Mouse (Mus musculus) embryonic facial prominence, embryonic 14.5 days (tissue): Measurements from ENCODE around the gene Rtn3. TPM values are rescaled to one million over a fixed set of nuclear protein-coding genes. Genes with fewer than 3 reads are reported as not detected.

Experiments used
- ATAC-seq: fragments of 200-750 bp; cut with Nextera tagmentation; 2 replicates; pipeline ENCODE4 v1.8.0; 2017; ENCODE audit warnings: low read depth, moderate number of reproducible peaks, moderate TSS enrichment
- DNase-seq: peaks from one replicate; pipeline ENCODE4 v3.0.0-alpha.2; 2015; ENCODE audit warnings: low spot score
- H3K27ac ChIP-seq: fragments of 300-500 bp; sonication (generic); replicated peaks from 2 replicates; pipeline ENCODE4 v1.5.1; 2014; ENCODE audit warnings: low read depth, mild to moderate bottlenecking, low read length, moderate library complexity
- H3K27me3 ChIP-seq: fragments of 300-500 bp; sonication (generic); replicated peaks from 2 replicates; pipeline ENCODE4 v1.6.1; 2014; ENCODE audit warnings: low read length; ENCODE audit not compliant: control insufficient read depth, insufficient read depth
- H3K36me3 ChIP-seq: fragments of 300-500 bp; sonication (generic); 2 replicates; pipeline ENCODE4 v1.6.1; 2014; ENCODE audit warnings: low read length, mixed read lengths; ENCODE audit not compliant: control insufficient read depth, insufficient read depth
- H3K4me1 ChIP-seq: fragments of 300-500 bp; sonication (generic); 2 replicates; pipeline ENCODE4 v1.6.1; 2014; ENCODE audit warnings: antibody characterized with exemption, low read length; ENCODE audit not compliant: control insufficient read depth, insufficient read depth
- H3K4me2 ChIP-seq: fragments of 300-500 bp; sonication (generic); 2 replicates; pipeline ENCODE4 v1.6.1; 2014; ENCODE audit warnings: low read depth, mild to moderate bottlenecking, low read length, moderate library complexity, mixed read lengths
- H3K4me3 ChIP-seq: fragments of 300-500 bp; sonication (generic); 2 replicates; pipeline ENCODE4 v1.5.1; 2014; ENCODE audit warnings: low read depth, mild to moderate bottlenecking, low read length
- H3K9ac ChIP-seq: fragments of 300-500 bp; sonication (generic); 2 replicates; pipeline ENCODE4 v1.6.1; 2014; ENCODE audit warnings: low read depth, mild to moderate bottlenecking, low read length, moderate library complexity, mixed read lengths
- H3K9me3 ChIP-seq: fragments of 300-500 bp; sonication (generic); 2 replicates; pipeline ENCODE4 v1.6.1; 2016; ENCODE audit warnings: low read length; ENCODE audit not compliant: control insufficient read depth
- WGBS: fragments of 180-500 bp; shearing (Covaris S2); extraction: QIAGEN DNeasy Blood & Tissue Kit; methylation state at CpG from one replicate; pipeline ENCODE4 v1.1.7; 2014; 5-methylcytosine and 5-hydroxymethylcytosine counted together
- polyA plus RNA-seq: library from polyadenylated mRNA; unstranded; fragments of >200 nt; fragmentation: Nextera tagmentation; extraction: Ambion mirVana; gene quantifications from 2 replicates; pipeline ENCODE4 v1.2.1, GENCODE M21; 2014

Rtn3 gene
- polyA plus RNA-seq, 1 experiment from 2014 or later: 132 TPM

GRCm38 (mm10) chr19:7494187-7495015 lies 11.3 kb upstream of the Rtn3 start:
- WGBS: 1% methylated on average over 64 of the region's 84 CpGs
- no peaks in the 10 kb centered on the region for H3K27me3 ChIP-seq
- no peaks in the 10 kb centered on the region for H3K9me3 ChIP-seq
- DNase-seq (peak; percentile 98), ATAC-seq (peak; percentile 97)
- H3K4me3 ChIP-seq: peak overlapping the region; percentile 76
- no peaks in the 10 kb centered on the region for H3K36me3 ChIP-seq
- H3K4me1 ChIP-seq: peaks cover 5% of the 10 kb centered on the region; the same call in 1 of the 2 replicates
- peak overlapping the region; percentile 74 for H3K4me2 ChIP-seq
- peak overlapping the region; percentile 99 for H3K27ac ChIP-seq
- H3K9ac ChIP-seq: peak overlapping the region; percentile 92

GRCm38 (mm10) chr19:7493352-7494186 lies 10.5 kb upstream of the Rtn3 start, which contains the start of gene Atl3:
Gene Atl3 (plus strand): TSS chr19:7494040.
- H3K4me2 ChIP-seq: peak within 1 kb of the TSS; percentile 74
- whole genome bisulfite sequencing: 33% methylated on average over 28 of the region's 31 CpGs
- peak within 1 kb of the TSS; percentile 99 for H3K27ac ChIP-seq
- H3K36me3 ChIP-seq: no peaks in the 10 kb centered on the region
- DNase-seq: no peak
- H3K9me3 ChIP-seq: no peaks in the 10 kb centered on the region
- H3K27me3 ChIP-seq: no peaks in the 10 kb centered on the region
- H3K4me1 ChIP-seq: peaks cover 5% of the 10 kb centered on the region; the same call in 1 of the 2 replicates
- peak within 1 kb of the TSS; percentile 92 for H3K9ac ChIP-seq
- peak within 1 kb of the TSS; percentile 76 for H3K4me3 ChIP-seq
- ATAC-seq: no peak

GRCm38 (mm10) chr19:7492682-7493081 lies 9.6 kb upstream of the Rtn3 start:
- Histone ChIP-seq H3K9ac (no peak overlapping the region), H3K4me1 (peaks cover 5% of the 10 kb centered on the region; the same call in 1 of the 2 replicates), H3K27me3 (no peaks in the 10 kb centered on the region), H3K36me3 (no peaks in the 10 kb centered on the region), H3K27ac (no peak overlapping the region), H3K4me2 (no peak overlapping the region), H3K4me3 (no peak overlapping the region), H3K9me3 (no peaks in the 10 kb centered on the region)
- ATAC-seq (no peak), DNase-seq (no peak)
- WGBS: 96% methylated on average over 2 of the region's 2 CpGs

GRCm38 (mm10) chr19:7491960-7492359 lies 8.9 kb upstream of the Rtn3 start:
- H3K9ac ChIP-seq: no peak overlapping the region
- 82% methylated on average over 6 of the region's 6 CpGs for WGBS
- ATAC-seq: no peak

GRCm38 (mm10) chr19:7487680-7488079 lies 4.6 kb upstream of the Rtn3 start:
- 84% methylated on average over 8 of the region's 8 CpGs for WGBS
- no peak overlapping the region for H3K9ac ChIP-seq
- H3K36me3 ChIP-seq: no peaks in the 10 kb centered on the region
- no peak overlapping the region for H3K27ac ChIP-seq
- no peaks in the 10 kb centered on the region for H3K9me3 ChIP-seq
- DNase-seq: no peak
- no peak for ATAC-seq
- no peaks in the 10 kb centered on the region for H3K27me3 ChIP-seq
- no peak overlapping the region for H3K4me3 ChIP-seq
- H3K4me2 ChIP-seq: no peak overlapping the region
- no peaks in the 10 kb centered on the region for H3K4me1 ChIP-seq

More at GRCm38 (mm10) chr19:7491960-7492359, 8.9 kb upstream of the Rtn3 start:
- no peaks in the 10 kb centered on the region for H3K9me3 ChIP-seq
- no peak for DNase-seq
- no peaks in the 10 kb centered on the region for H3K27me3 ChIP-seq
- H3K4me2 ChIP-seq: no peak overlapping the region
- H3K36me3 ChIP-seq: no peaks in the 10 kb centered on the region
- no peak overlapping the region for H3K4me3 ChIP-seq
- H3K27ac ChIP-seq: no peak overlapping the region
- H3K4me1 ChIP-seq: peaks cover 5% of the 10 kb centered on the region; the same call in 1 of the 2 replicates

GRCm38 (mm10) chr19:7484076-7484475 lies 995 bp upstream of the Rtn3 start:
- Histone ChIP-seq H3K4me1 (peaks cover 5% of the 10 kb centered on the region), H3K27ac (peak overlapping the region; percentile 98), H3K4me3 (peak overlapping the region; percentile 87; the same call in 1 of the 2 replicates), H3K27me3 (no peaks in the 10 kb centered on the region), H3K9me3 (no peaks in the 10 kb centered on the region), H3K36me3 (no peaks in the 10 kb centered on the region), H3K4me2 (peak overlapping the region; percentile 76), H3K9ac (peak overlapping the region; percentile 88; the same call in 1 of the 2 replicates)
- 61% methylated on average over 5 of the region's 5 CpGs for WGBS
- DNase-seq (peak; percentile 24), ATAC-seq (no peak)

GRCm38 (mm10) chr19:7483512-7483882 lies 416 bp upstream of the Rtn3 start:
- ATAC-seq: peak; percentile 67
- Histone ChIP-seq H3K36me3 (no peaks in the 10 kb centered on the region), H3K4me2 (peak overlapping the region; percentile 76), H3K4me3 (peak overlapping the region; percentile 87), H3K9me3 (no peaks in the 10 kb centered on the region), H3K4me1 (peaks cover 5% of the 10 kb centered on the region), H3K27me3 (no peaks in the 10 kb centered on the region), H3K9ac (peak overlapping the region; percentile 88), H3K27ac (peak overlapping the region; percentile 98)
- WGBS: under 1% methylated on average over 6 of the region's 6 CpGs
- DNase-seq: peak; percentile 78

GRCm38 (mm10) chr19:7482266-7482598 lies 849 bp downstream of the Rtn3 start:
- 0% methylated on average over 7 of the region's 7 CpGs for WGBS
- no peaks in the 10 kb centered on the region for H3K36me3 ChIP-seq
- ATAC-seq (no peak), DNase-seq (no peak)
- H3K4me2 ChIP-seq: peak overlapping the region; percentile 76
- H3K27ac ChIP-seq: peak overlapping the region; percentile 98
- peak overlapping the region; percentile 87 for H3K4me3 ChIP-seq
- H3K27me3 ChIP-seq: no peaks in the 10 kb centered on the region
- peaks cover 5% of the 10 kb centered on the region for H3K4me1 ChIP-seq
- H3K9me3 ChIP-seq: no peaks in the 10 kb centered on the region
- H3K9ac ChIP-seq: peak overlapping the region; percentile 88
